ENCODE assay signal across 10 mouse cellular contexts in genomic region chr15:99096061-99096793, GRCm38 (mm10). TPM values are rescaled to one million over a fixed set of nuclear protein-coding genes. Genes with fewer than 3 reads are reported as not detected.
A peak's percentile ranks its signal among the peaks of the same experiment; 100 is the strongest.
DNase-seq lines count a peak whose midpoint lies in the region; ATAC-seq lines count a peak whose summit lies in the region.
"Had no signal": no experiment of that assay in that cellular context is flagged by ENCODE, and none has a peak within 500 bp of the region (broad histone marks: within the 10 kb centered on the region; RNA-seq: fewer than 3 reads in every experiment).

No protein-coding gene starts in this region.

- peak overlapping the region; percentile 43 for H3K4me3 ChIP-seq in embryonic facial prominence, embryonic 15.5 days (replicated peaks)
- H3K4me3 ChIP-seq in intestine, embryonic 16.5 days (ENCODE audit: low read length), result peak overlapping the region; percentile 50
- H3K4me3 ChIP-seq in midbrain, embryonic 14.5 days (replicated peaks; ENCODE audit: low read depth, low read length), result peak overlapping the region; percentile 38

- intact Hi-C loops in gastrocnemius, postnatal 36 days (cut with DNase I), result no loop called here

- no peak overlapping the region for H3K27ac ChIP-seq in embryonic facial prominence, embryonic 15.5 days (replicated peaks)
- H3K27ac ChIP-seq in intestine, embryonic 16.5 days (ENCODE audit: low read length), result no peak overlapping the region
- peak overlapping the region; percentile 41; the same call in 1 of the 2 replicates for H3K27ac ChIP-seq in midbrain, embryonic 14.5 days (replicated peaks; ENCODE audit: low read depth, low read length)

- peaks cover 51% of the 10 kb centered on the region for H3K4me1 ChIP-seq in embryonic facial prominence, embryonic 15.5 days
- H3K4me1 ChIP-seq in intestine, embryonic 16.5 days (ENCODE audit: control insufficient read depth, insufficient read depth, low read length), result peaks cover 38% of the 10 kb centered on the region
- H3K4me1 ChIP-seq in midbrain, embryonic 14.5 days (ENCODE audit: control insufficient read depth, insufficient read depth, low read length), result peaks cover 35% of the 10 kb centered on the region

- H3K36me3 ChIP-seq in embryonic facial prominence, embryonic 15.5 days, result no peaks in the 10 kb centered on the region
- no peaks in the 10 kb centered on the region for H3K36me3 ChIP-seq in intestine, embryonic 16.5 days (ENCODE audit: control insufficient read depth, insufficient read depth, low read length)
- no peaks in the 10 kb centered on the region for H3K36me3 ChIP-seq in midbrain, embryonic 14.5 days (ENCODE audit: control insufficient read depth, insufficient read depth, low read length)

- H3K4me2 ChIP-seq in embryonic facial prominence, embryonic 15.5 days (replicated peaks), result peak overlapping the region; percentile 74
- peak overlapping the region; percentile 69 for H3K4me2 ChIP-seq in intestine, embryonic 16.5 days (ENCODE audit: low read depth, low read length)
- H3K4me2 ChIP-seq in midbrain, embryonic 14.5 days (ENCODE audit: low read length), result peak overlapping the region; percentile 72

- 4% methylated on average over 24 of the region's 24 CpGs for WGBS in embryonic facial prominence, embryonic 15.5 days
- WGBS in intestine, embryonic 16.5 days, result 6% methylated on average over 24 of the region's 24 CpGs
- WGBS in midbrain, embryonic 14.5 days, result 3% methylated on average over 24 of the region's 24 CpGs

- H3K9ac ChIP-seq in embryonic facial prominence, embryonic 15.5 days, result no peak overlapping the region
- peak overlapping the region; percentile 54; the same call in 1 of the 2 replicates for H3K9ac ChIP-seq in intestine, embryonic 16.5 days (ENCODE audit: low read depth, low read length)
- H3K9ac ChIP-seq in midbrain, embryonic 14.5 days (replicated peaks; ENCODE audit: low read length), result peak overlapping the region; percentile 37; the same call in 1 of the 2 replicates

- no peaks in the 10 kb centered on the region for H3K9me3 ChIP-seq in embryonic facial prominence, embryonic 15.5 days (replicated peaks)
- no peaks in the 10 kb centered on the region for H3K9me3 ChIP-seq in intestine, embryonic 16.5 days (ENCODE audit: control insufficient read depth, low read length)
- no peaks in the 10 kb centered on the region for H3K9me3 ChIP-seq in midbrain, embryonic 14.5 days (ENCODE audit: control insufficient read depth, low read length)

- no peak for ATAC-seq in embryonic facial prominence, embryonic 15.5 days (ENCODE audit: insufficient number of reproducible peaks, low FRiP score, low TSS enrichment, low read depth)
- no peak for ATAC-seq in intestine, embryonic 16.5 days
- ATAC-seq in midbrain, embryonic 14.5 days (ENCODE audit: low FRiP score, low TSS enrichment), result no peak
- no peak for ATAC-seq in erythroblast, adult 5-6 weeks (replicated peaks; ENCODE audit: low FRiP score, poor library complexity, severe bottlenecking)

- peaks cover 89% of the 10 kb centered on the region for H3K27me3 ChIP-seq in embryonic facial prominence, embryonic 15.5 days
- peaks cover 66% of the 10 kb centered on the region for H3K27me3 ChIP-seq in intestine, embryonic 16.5 days (replicated peaks; ENCODE audit: control insufficient read depth, insufficient read depth, low read length)
- H3K27me3 ChIP-seq in midbrain, embryonic 14.5 days (ENCODE audit: control insufficient read depth, insufficient read depth, low read length), result peaks cover 42% of the 10 kb centered on the region

- DNase-seq in kidney, adult 9 months, result peak; percentile 45
- no peak for DNase-seq in kidney, postnatal 10 days
- DNase-seq in midbrain, embryonic 14.5 days, result no peak
- DNase-seq in adrenal gland, adult (ENCODE audit: inconsistent age in 2 of 2, low spot score in 1 of 2), result no peak
- no peak for DNase-seq in gastrocnemius, postnatal 36 days

RNA-seq across cellular contexts. Expression of gene Dnajc22, which starts 3.3 kb away (rescaled TPM):
- 0.28 and 0.64 TPM in 2 replicates for polyA plus RNA-seq in embryonic facial prominence, embryonic 15.5 days (2015; fragmentation: Nextera tagmentation; extraction: Ambion mirVana)
- polyA plus RNA-seq in intestine, embryonic 16.5 days (2015; fragmentation: Nextera tagmentation; extraction: Ambion mirVana), result 45.0 and 45.4 TPM in 2 replicates
- polyA plus RNA-seq in midbrain, embryonic 14.5 days (2014; fragmentation: Nextera tagmentation; extraction: Ambion mirVana), result 0.71 and 1.6 TPM in 2 replicates
- total RNA-seq in erythroblast, adult 5-6 weeks (2015; ENCODE audit: low replicate concordance), result not detected in 2 replicates
- not detected in 2 replicates for total RNA-seq in erythroblast, adult 5-6 weeks (2017; ENCODE audit: low replicate concordance)
- under 1 TPM in 1 of 2 experiments, not detected in 1; 0.27 TPM for total RNA-seq in gastrocnemius, postnatal 36 days (2021)
- total RNA-seq: monocyte, adult 5-6 weeks had no signal

RNA-seq across cellular contexts. Expression of gene C1ql4, which starts 8.6 kb away (rescaled TPM):
- 0.17 TPM in 1 of 2 replicates, not detected in the other for polyA plus RNA-seq in embryonic facial prominence, embryonic 15.5 days (2015; fragmentation: Nextera tagmentation; extraction: Ambion mirVana)
- polyA plus RNA-seq in intestine, embryonic 16.5 days (2015; fragmentation: Nextera tagmentation; extraction: Ambion mirVana), result 0.09 and 0.17 TPM in 2 replicates
- polyA plus RNA-seq in midbrain, embryonic 14.5 days (2014; fragmentation: Nextera tagmentation; extraction: Ambion mirVana), result 13.2 and 13.7 TPM in 2 replicates
- not detected in 2 replicates for total RNA-seq in erythroblast, adult 5-6 weeks (2015; ENCODE audit: low replicate concordance)
- not detected in 2 replicates for total RNA-seq in erythroblast, adult 5-6 weeks (2017; ENCODE audit: low replicate concordance)
- total RNA-seq in gastrocnemius, postnatal 36 days (2021), result not detected
- total RNA-seq: monocyte, adult 5-6 weeks had no signal

RNA-seq across cellular contexts. Expression of gene Troap, which starts 21.9 kb away (rescaled TPM):
- 27.1 TPM in 2 replicates for polyA plus RNA-seq in embryonic facial prominence, embryonic 15.5 days (2015; fragmentation: Nextera tagmentation; extraction: Ambion mirVana)
- 20.2 and 25.4 TPM in 2 replicates for polyA plus RNA-seq in intestine, embryonic 16.5 days (2015; fragmentation: Nextera tagmentation; extraction: Ambion mirVana)
- 3.9 and 4.9 TPM in 2 replicates for polyA plus RNA-seq in midbrain, embryonic 14.5 days (2014; fragmentation: Nextera tagmentation; extraction: Ambion mirVana)
- total RNA-seq in erythroblast, adult 5-6 weeks (2015; ENCODE audit: low replicate concordance), result 11.9 and 21.7 TPM in 2 replicates
- 20.4 and 28.1 TPM in 2 replicates for total RNA-seq in erythroblast, adult 5-6 weeks (2017; ENCODE audit: low replicate concordance)
- total RNA-seq in gastrocnemius, postnatal 36 days (2021), result under 1 TPM; 0.62 to 0.69 TPM
- total RNA-seq: monocyte, adult 5-6 weeks had no signal

RNA-seq across cellular contexts. Expression of gene Spats2, which starts 29.5 kb away (rescaled TPM):
- 36.7 and 37.0 TPM in 2 replicates for polyA plus RNA-seq in embryonic facial prominence, embryonic 15.5 days (2015; fragmentation: Nextera tagmentation; extraction: Ambion mirVana)
- 18.1 and 20.9 TPM in 2 replicates for polyA plus RNA-seq in intestine, embryonic 16.5 days (2015; fragmentation: Nextera tagmentation; extraction: Ambion mirVana)
- 36.2 and 41.6 TPM in 2 replicates for polyA plus RNA-seq in midbrain, embryonic 14.5 days (2014; fragmentation: Nextera tagmentation; extraction: Ambion mirVana)
- total RNA-seq in erythroblast, adult 5-6 weeks (2015; ENCODE audit: low replicate concordance), result not detected in 2 replicates
- total RNA-seq in erythroblast, adult 5-6 weeks (2017; ENCODE audit: low replicate concordance), result 2.6 TPM in 1 of 2 replicates, not detected in the other
- 1 to 10 TPM; 3.8 to 3.9 TPM for total RNA-seq in gastrocnemius, postnatal 36 days (2021)
- total RNA-seq: monocyte, adult 5-6 weeks had no signal

RNA-seq across cellular contexts. Expression of gene Prph, which starts 41.3 kb away (rescaled TPM):
- 8.8 and 9.9 TPM in 2 replicates for polyA plus RNA-seq in embryonic facial prominence, embryonic 15.5 days (2015; fragmentation: Nextera tagmentation; extraction: Ambion mirVana)
- polyA plus RNA-seq in intestine, embryonic 16.5 days (2015; fragmentation: Nextera tagmentation; extraction: Ambion mirVana), result 35.0 and 38.4 TPM in 2 replicates
- polyA plus RNA-seq in midbrain, embryonic 14.5 days (2014; fragmentation: Nextera tagmentation; extraction: Ambion mirVana), result 11.7 and 15.5 TPM in 2 replicates
- total RNA-seq in erythroblast, adult 5-6 weeks (2015; ENCODE audit: low replicate concordance), result not detected in 2 replicates
- not detected in 2 replicates for total RNA-seq in erythroblast, adult 5-6 weeks (2017; ENCODE audit: low replicate concordance)
- total RNA-seq in gastrocnemius, postnatal 36 days (2021), result 1 to 10 TPM in 1 of 2 experiments, under 1 TPM in 1; 0.42 to 1.2 TPM
- total RNA-seq: MEL; monocyte, adult 5-6 weeks had no signal

Comparison
In these comparisons a context has a peak if more than half of its experiments do, and no peak if none do; other contexts are left out.
1. RNA of gene Dnajc22, which starts 3.3 kb away (polyA plus RNA-seq): 45.0 to 45.4 TPM in intestine, embryonic 16.5 days; 0.71 to 1.6 TPM in midbrain, embryonic 14.5 days and 0.28 to 0.64 TPM in embryonic facial prominence, embryonic 15.5 days; every median in the first group is over 10 times any median in the second.
2. RNA of gene C1ql4, which starts 8.6 kb away (polyA plus RNA-seq): 13.2 to 13.7 TPM in midbrain, embryonic 14.5 days; 0.17 TPM in embryonic facial prominence, embryonic 15.5 days and 0.09 to 0.17 TPM in intestine, embryonic 16.5 days; every median in the first group is over 10 times any median in the second.
3. Peak in every context shown above with its lines, with median percentiles within 50 percentile points of each other: H3K4me2 ChIP-seq and H3K4me3 ChIP-seq.